Mouse (Mus musculus): ENCODE results near the gene Fkbp8.

DNA sequence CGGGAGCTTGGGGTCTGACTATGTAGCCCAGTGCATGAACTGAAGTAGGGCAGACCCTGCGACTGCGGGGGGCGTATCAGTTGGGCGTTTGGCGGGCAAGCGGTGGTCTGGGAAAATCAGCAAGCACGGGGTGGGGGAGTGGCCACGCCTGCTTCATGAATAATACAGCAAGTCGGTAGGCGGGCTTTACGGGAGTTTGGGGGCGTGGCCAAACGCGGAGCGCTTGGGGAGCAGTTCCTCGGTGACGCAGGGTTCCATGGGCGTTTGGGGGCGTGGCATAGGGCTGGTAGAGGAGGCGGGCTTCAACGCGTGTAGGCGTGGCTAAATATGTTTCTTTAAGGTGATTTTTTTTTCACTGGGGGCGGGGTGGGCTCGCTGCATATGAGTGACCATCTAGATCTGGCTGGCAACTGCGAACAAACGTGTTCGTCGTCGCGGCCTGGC is 11.1 kb downstream of the Fkbp8 start:
- no peak for TF ChIP-seq CTCF (IDR thresholded peaks at IDR 0.05; ENCODE audit: low read depth, low read length)
- TF ChIP-seq POLR2A (IDR thresholded peaks at IDR 0.05; ENCODE audit: insufficient read depth, low read length), result no peak

Data from ES-Bruce4 (cell line).